ENCODE assay signal across 10 mouse cellular contexts in genomic region chr1:169485408-169485885, GRCm38 (mm10). TPM values are rescaled to one million over a fixed set of nuclear protein-coding genes. Genes with fewer than 3 reads are reported as not detected.
DNase-seq lines count a peak whose midpoint lies in the region; ATAC-seq and TF ChIP-seq lines count a peak whose summit lies in the region.
"Had no signal": no experiment of that assay in that cellular context is flagged by ENCODE, and none has a peak within 500 bp of the region (broad histone marks: within the 10 kb centered on the region; RNA-seq: fewer than 3 reads in every experiment).

No protein-coding gene starts in this region.

- no peaks in the 10 kb centered on the region for H3K4me1 ChIP-seq in lung, postnatal 0 days (ENCODE audit: insufficient read depth, low read depth, low read length)

- H3K27ac ChIP-seq in lung, postnatal 0 days (ENCODE audit: low read length) = no peak overlapping the region
- H3K27ac ChIP-seq: kidney, postnatal 0 days had no signal

- no peaks in the 10 kb centered on the region for H3K27me3 ChIP-seq in lung, postnatal 0 days (replicated peaks; ENCODE audit: insufficient read depth, low read length)

- H3K9me3 ChIP-seq in lung, postnatal 0 days (ENCODE audit: low read length) = no peaks in the 10 kb centered on the region

- WGBS in lung, postnatal 0 days = 62% methylated on average over 6 of the region's 6 CpGs

- no peak overlapping the region for H3K9ac ChIP-seq in lung, postnatal 0 days (replicated peaks; ENCODE audit: low read depth)

- ATAC-seq in lung, postnatal 0 days = no peak
- ATAC-seq in megakaryocyte-erythroid progenitor cell, adult 5-6 weeks (replicated peaks; ENCODE audit: low FRiP score, low TSS enrichment, poor library complexity, severe bottlenecking) = no peak

- TF ChIP-seq EP300 in lung, postnatal 0 days (IDR thresholded peaks at IDR 0.05) = no peak

- H3K4me2 ChIP-seq in lung, postnatal 0 days (replicated peaks; ENCODE audit: low read depth, low read length) = no peak overlapping the region

- H3K4me3 ChIP-seq in lung, postnatal 0 days (ENCODE audit: low read depth, low read length) = no peak overlapping the region

- no peak for TF ChIP-seq CTCF in lung, postnatal 0 days (IDR thresholded peaks at IDR 0.05)

- H3K36me3 ChIP-seq in lung, postnatal 0 days (ENCODE audit: insufficient read depth, low read length) = no peaks in the 10 kb centered on the region

- peak; percentile 30 for DNase-seq in lung, postnatal 0 days (ENCODE audit: low spot score)
- DNase-seq in lung, postnatal 36 days = no peak
- DNase-seq in cerebellum, postnatal 25 days = peak; percentile 39 to 59
- DNase-seq in layer of hippocampus, adult 9-11 months = peak; percentile 59
- peak; percentile 17 for DNase-seq in right cerebral cortex, postnatal 4 days
- DNase-seq in adrenal gland, postnatal 10 days = no peak
- DNase-seq in heart, adult 18-20 months = no peak
- DNase-seq: gastrocnemius, postnatal 14 days had no signal

RNA-seq across cellular contexts. Expression of gene Nuf2, which starts 45.8 kb away (rescaled TPM):
- 3.2 and 3.9 TPM in 2 replicates for polyA plus RNA-seq in lung, postnatal 0 days (2015; fragmentation: Nextera tagmentation; extraction: Ambion mirVana)
- 42.9 and 52.0 TPM in 2 replicates for total RNA-seq in megakaryocyte-erythroid progenitor cell, adult 5-6 weeks (2014; fragmentation: Nextera tagmentation)
- total RNA-seq in megakaryocyte-erythroid progenitor cell, adult 5-6 weeks (2017) = 111 and 119 TPM in 2 replicates
- total RNA-seq in adrenal gland, postnatal 10 days (2021) = 10 to 100 TPM; 12.4 to 13.4 TPM
- total RNA-seq in heart, adult 18-20 months (2021) = under 1 TPM; 0.30 to 0.33 TPM

Comparison
In these comparisons a context has a peak if more than half of its experiments do, and no peak if none do; other contexts are left out.
1. DNase-seq: peak in lung, postnatal 0 days (single experiment), cerebellum, postnatal 25 days (2 of 2), layer of hippocampus, adult 9-11 months (single experiment) and right cerebral cortex, postnatal 4 days (single experiment); none in lung, postnatal 36 days (single experiment), adrenal gland, postnatal 10 days (single experiment) and heart, adult 18-20 months (0 of 2).
2. RNA of gene Nuf2, which starts 45.8 kb away (total RNA-seq): 42.9 to 119 TPM in megakaryocyte-erythroid progenitor cell, adult 5-6 weeks and 12.4 to 13.4 TPM in adrenal gland, postnatal 10 days; 0.30 to 0.33 TPM in heart, adult 18-20 months; every median in the first group is over 10 times any median in the second.